Mouse (Mus musculus): ENCODE measurements around the gene Fignl1. TPM values are rescaled to one million over a fixed set of nuclear protein-coding genes. Genes with fewer than 3 reads are reported as not detected.

Fignl1 gene
- total and polyA plus RNA-seq, 2 experiments from 2014 or later, result 10.8 to 12.0 TPM

- ATAC-seq (ENCODE audit: insufficient read depth, low read depth) (no peak), DNase-seq (ENCODE audit: low spot score) (no peak)
- 87% methylated on average over 20 of the region's 20 CpGs for WGBS
- H3K9ac ChIP-seq (replicated peaks; ENCODE audit: low read depth, low read length), result no peak overlapping the region
- H3K4me3 ChIP-seq (ENCODE audit: low read depth, low read length), result no peak overlapping the region
- no peak for TF ChIP-seq CTCF (IDR thresholded peaks at IDR 0.05; ENCODE audit: low read depth)
- no peak for TF ChIP-seq EP300 (IDR thresholded peaks at IDR 0.05; ENCODE audit: low read depth)
- H3K27ac ChIP-seq (ENCODE audit: low read depth), result no peak overlapping the region
- no peaks in the 10 kb centered on the region for H3K4me1 ChIP-seq (ENCODE audit: control insufficient read depth, insufficient read depth)
- H3K4me2 ChIP-seq (ENCODE audit: low read depth, low read length), result no peak overlapping the region
- no peaks in the 10 kb centered on the region for H3K9me3 ChIP-seq (replicated peaks; ENCODE audit: control insufficient read depth, low read length)
- H3K27me3 ChIP-seq (ENCODE audit: control insufficient read depth, insufficient read depth, low read length), result no peaks in the 10 kb centered on the region
- no peaks in the 10 kb centered on the region for H3K36me3 ChIP-seq (replicated peaks; ENCODE audit: control insufficient read depth, insufficient read depth, low read length)
These were observed 39.5 kb downstream of the Fignl1 start for GRCm38 (mm10) chr11:11769281-11769680.

GRCm38 (mm10) chr11:11768057-11768456 lies 40.7 kb downstream of the Fignl1 start:
- no peaks in the 10 kb centered on the region for H3K36me3 ChIP-seq (replicated peaks; ENCODE audit: control insufficient read depth, insufficient read depth, low read length)
- H3K27me3 ChIP-seq (ENCODE audit: control insufficient read depth, insufficient read depth, low read length), result no peaks in the 10 kb centered on the region
- H3K4me1 ChIP-seq (ENCODE audit: control insufficient read depth, insufficient read depth), result no peaks in the 10 kb centered on the region
- H3K9ac ChIP-seq (replicated peaks; ENCODE audit: low read depth, low read length), result no peak overlapping the region
- ATAC-seq (ENCODE audit: insufficient read depth, low read depth) (no peak), DNase-seq (ENCODE audit: low spot score) (no peak)
- TF ChIP-seq EP300 (IDR thresholded peaks at IDR 0.05; ENCODE audit: low read depth) (no peak), CTCF (IDR thresholded peaks at IDR 0.05; ENCODE audit: low read depth) (no peak)
- no peaks in the 10 kb centered on the region for H3K9me3 ChIP-seq (replicated peaks; ENCODE audit: control insufficient read depth, low read length)
- 73% methylated on average over 2 of the region's 2 CpGs for WGBS
- H3K4me3 ChIP-seq (ENCODE audit: low read depth, low read length), result no peak overlapping the region
- no peak overlapping the region for H3K27ac ChIP-seq (ENCODE audit: low read depth)
- no peak overlapping the region for H3K4me2 ChIP-seq (ENCODE audit: low read depth, low read length)

- H3K4me1 ChIP-seq (ENCODE audit: control insufficient read depth, insufficient read depth), result no peaks in the 10 kb centered on the region
- no peak overlapping the region for H3K4me3 ChIP-seq (ENCODE audit: low read depth, low read length)
- no peaks in the 10 kb centered on the region for H3K36me3 ChIP-seq (replicated peaks; ENCODE audit: control insufficient read depth, insufficient read depth, low read length)
- no peak for ATAC-seq (ENCODE audit: insufficient read depth, low read depth)
- H3K27ac ChIP-seq (ENCODE audit: low read depth), result no peak overlapping the region
- no peak overlapping the region for H3K9ac ChIP-seq (replicated peaks; ENCODE audit: low read depth, low read length)
- H3K4me2 ChIP-seq (ENCODE audit: low read depth, low read length), result no peak overlapping the region
- H3K27me3 ChIP-seq (ENCODE audit: control insufficient read depth, insufficient read depth, low read length), result no peaks in the 10 kb centered on the region
- TF ChIP-seq EP300 (IDR thresholded peaks at IDR 0.05; ENCODE audit: low read depth) (no peak), CTCF (IDR thresholded peaks at IDR 0.05; ENCODE audit: low read depth) (no peak)
- no peaks in the 10 kb centered on the region for H3K9me3 ChIP-seq (replicated peaks; ENCODE audit: control insufficient read depth, low read length)
- DNase-seq (ENCODE audit: low spot score), result no peak
These were observed 42.0 kb downstream of the Fignl1 start for GRCm38 (mm10) chr11:11766736-11767135.

GRCm38 (mm10) chr11:11766105-11766504 lies 42.7 kb downstream of the Fignl1 start:
- TF ChIP-seq CTCF (IDR thresholded peaks at IDR 0.05; ENCODE audit: low read depth) (no peak), EP300 (IDR thresholded peaks at IDR 0.05; ENCODE audit: low read depth) (no peak)

GRCm38 (mm10) chr11:11765414-11765813 lies 43.3 kb downstream of the Fignl1 start:
- no peak overlapping the region for H3K4me2 ChIP-seq (ENCODE audit: low read depth, low read length)
- H3K9me3 ChIP-seq (replicated peaks; ENCODE audit: control insufficient read depth, low read length), result no peaks in the 10 kb centered on the region
- H3K9ac ChIP-seq (replicated peaks; ENCODE audit: low read depth, low read length), result no peak overlapping the region
- H3K4me3 ChIP-seq (ENCODE audit: low read depth, low read length), result no peak overlapping the region
- WGBS, result 62% methylated on average over 1 of the region's 1 CpGs
- TF ChIP-seq CTCF (IDR thresholded peaks at IDR 0.05; ENCODE audit: low read depth) (no peak), EP300 (IDR thresholded peaks at IDR 0.05; ENCODE audit: low read depth) (no peak)
- no peaks in the 10 kb centered on the region for H3K4me1 ChIP-seq (ENCODE audit: control insufficient read depth, insufficient read depth)
- H3K36me3 ChIP-seq (replicated peaks; ENCODE audit: control insufficient read depth, insufficient read depth, low read length), result no peaks in the 10 kb centered on the region
- DNase-seq (ENCODE audit: low spot score) (no peak), ATAC-seq (ENCODE audit: insufficient read depth, low read depth) (no peak)
- no peak overlapping the region for H3K27ac ChIP-seq (ENCODE audit: low read depth)
- H3K27me3 ChIP-seq (ENCODE audit: control insufficient read depth, insufficient read depth, low read length), result no peaks in the 10 kb centered on the region

More at GRCm38 (mm10) chr11:11766105-11766504, 42.7 kb downstream of the Fignl1 start:
- Histone ChIP-seq H3K9me3 (replicated peaks; ENCODE audit: control insufficient read depth, low read length) (no peaks in the 10 kb centered on the region), H3K9ac (replicated peaks; ENCODE audit: low read depth, low read length) (no peak overlapping the region), H3K36me3 (replicated peaks; ENCODE audit: control insufficient read depth, insufficient read depth, low read length) (no peaks in the 10 kb centered on the region), H3K4me1 (ENCODE audit: control insufficient read depth, insufficient read depth) (no peaks in the 10 kb centered on the region), H3K4me3 (ENCODE audit: low read depth, low read length) (no peak overlapping the region), H3K4me2 (ENCODE audit: low read depth, low read length) (no peak overlapping the region), H3K27me3 (ENCODE audit: control insufficient read depth, insufficient read depth, low read length) (no peaks in the 10 kb centered on the region), H3K27ac (ENCODE audit: low read depth) (no peak overlapping the region)
- WGBS, result 87% methylated on average over 1 of the region's 1 CpGs
- DNase-seq (ENCODE audit: low spot score) (no peak), ATAC-seq (ENCODE audit: insufficient read depth, low read depth) (no peak)

- Histone ChIP-seq H3K4me3 (ENCODE audit: low read depth, low read length) (no peak overlapping the region), H3K36me3 (replicated peaks; ENCODE audit: control insufficient read depth, insufficient read depth, low read length) (no peaks in the 10 kb centered on the region), H3K27me3 (ENCODE audit: control insufficient read depth, insufficient read depth, low read length) (no peaks in the 10 kb centered on the region), H3K9ac (replicated peaks; ENCODE audit: low read depth, low read length) (no peak overlapping the region), H3K4me1 (ENCODE audit: control insufficient read depth, insufficient read depth) (no peaks in the 10 kb centered on the region), H3K9me3 (replicated peaks; ENCODE audit: control insufficient read depth, low read length) (no peaks in the 10 kb centered on the region), H3K4me2 (ENCODE audit: low read depth, low read length) (no peak overlapping the region), H3K27ac (ENCODE audit: low read depth) (no peak overlapping the region)
- no peak for DNase-seq (ENCODE audit: low spot score)
- ATAC-seq (ENCODE audit: insufficient read depth, low read depth), result no peak
- 52% methylated on average over 4 of the region's 4 CpGs for WGBS
- TF ChIP-seq CTCF (IDR thresholded peaks at IDR 0.05; ENCODE audit: low read depth), result no peak
- no peak for TF ChIP-seq EP300 (IDR thresholded peaks at IDR 0.05; ENCODE audit: low read depth)
These were observed 45.5 kb downstream of the Fignl1 start for GRCm38 (mm10) chr11:11763211-11763666.

All from heart, postnatal 0 days (tissue).